Mouse (Mus musculus) heart, embryonic 14.5 days (tissue): ENCODE measurements at regions not wholly inside any gene's neighbourhood (a gene's known extent, or its start where the extent isn't known, plus 50 kb on each side); places are given as distances from the start of the nearest gene placed in this dataset.
A peak's percentile ranks its signal among the peaks of the same experiment; 100 is the strongest.

Experiments
- ATAC-seq: fragments of 200-750 bp; cut with Nextera tagmentation; 2 replicates; pipeline ENCODE4 v1.8.0; 2017; ENCODE audit warnings: low read depth, moderate TSS enrichment; ENCODE audit not compliant: insufficient number of reproducible peaks, insufficient read depth, low FRiP score
- H3K27ac ChIP-seq, 2 experiments: fragments of 200-500 bp in 1 of 2; fragments of 300-500 bp in 1 of 2; sonication (generic) in 1 of 2; replicated peaks in 1 of 2; 2 replicates each; pipeline ENCODE4 v1.5.1; 2012 to 2014; ENCODE audit warnings: low read depth in 2 of 2, low read length in 2 of 2, control low read depth in 1 of 2, mild to moderate bottlenecking in 1 of 2, mixed read lengths in 1 of 2; ENCODE audit not compliant: control insufficient read depth in 1 of 2, insufficient read depth in 1 of 2
- H3K27me3 ChIP-seq: fragments of 300-500 bp; sonication (generic); 2 replicates; pipeline ENCODE4 v1.6.1; 2014; ENCODE audit warnings: mild to moderate bottlenecking, low read length, control low read depth; ENCODE audit not compliant: control insufficient read depth, insufficient read depth
- H3K36me3 ChIP-seq: fragments of 300-500 bp; sonication (generic); 2 replicates; pipeline ENCODE4 v1.6.1; 2014; ENCODE audit warnings: mild to moderate bottlenecking, control low read depth, low read length, mixed read lengths; ENCODE audit not compliant: control insufficient read depth, insufficient read depth
- H3K4me1 ChIP-seq, 2 experiments: fragments of 200-500 bp in 1 of 2; fragments of 300-500 bp in 1 of 2; sonication (generic) in 1 of 2; 2 replicates each; pipeline ENCODE4 v1.6.1; 2012 to 2014; ENCODE audit warnings: low read length in 2 of 2, control low read depth in 1 of 2, mixed read lengths in 1 of 2; ENCODE audit not compliant: control insufficient read depth in 2 of 2, insufficient read depth in 2 of 2
- H3K4me2 ChIP-seq: fragments of 300-500 bp; sonication (generic); 2 replicates; pipeline ENCODE4 v1.6.1; 2014; ENCODE audit warnings: mild to moderate bottlenecking, low read length
- H3K4me3 ChIP-seq, 2 experiments: fragments of 200-500 bp in 1 of 2; fragments of 300-500 bp in 1 of 2; sonication (generic) in 1 of 2; 2 replicates each; pipeline ENCODE4 v1.5.1; 2012 to 2014; ENCODE audit warnings: low read length in 2 of 2, mild to moderate bottlenecking in 2 of 2, control low read depth in 1 of 2, low read depth in 1 of 2, moderate library complexity in 1 of 2; ENCODE audit not compliant: control insufficient read depth in 1 of 2, insufficient read depth in 1 of 2
- H3K9ac ChIP-seq: fragments of 300-500 bp; sonication (generic); 2 replicates; pipeline ENCODE4 v1.6.1; 2014; ENCODE audit warnings: mild to moderate bottlenecking, low read length
- H3K9me3 ChIP-seq: fragments of 300-500 bp; sonication (generic); 2 replicates; pipeline ENCODE4 v1.6.1; 2016; ENCODE audit warnings: low read length, control low read depth; ENCODE audit not compliant: control insufficient read depth
- WGBS: fragments of 180-500 bp; shearing (Covaris S2); extraction: QIAGEN DNeasy Blood & Tissue Kit; methylation state at CpG from one replicate; pipeline ENCODE4 v1.1.7; 2014; 5-methylcytosine and 5-hydroxymethylcytosine counted together

GRCm38 (mm10) chr4:32137243-32137642 lies 101.4 kb upstream of the Bach2 start:
- peaks cover 10 to 13% of the 10 kb centered on the region in 2 experiments; a peak in 3 of 4 replicates for H3K4me1 ChIP-seq
- no peaks in the 10 kb centered on the region for H3K36me3 ChIP-seq
- H3K4me3 ChIP-seq, result no peak overlapping the region
- no peak overlapping the region for H3K9ac ChIP-seq
- no peaks in the 10 kb centered on the region for H3K27me3 ChIP-seq
- no peak for ATAC-seq
- no peaks in the 10 kb centered on the region for H3K9me3 ChIP-seq
- no peak overlapping the region for H3K4me2 ChIP-seq
- H3K27ac ChIP-seq, result no peak overlapping the region

- no peaks in the 10 kb centered on the region for H3K9me3 ChIP-seq
- no peaks in the 10 kb centered on the region for H3K27me3 ChIP-seq
- no peak overlapping the region for H3K27ac ChIP-seq
- no peak overlapping the region for H3K9ac ChIP-seq
- WGBS, result 59% methylated on average over 10 of the region's 10 CpGs
- H3K4me2 ChIP-seq, result no peak overlapping the region
- H3K36me3 ChIP-seq, result no peaks in the 10 kb centered on the region
- no peak overlapping the region for H3K4me3 ChIP-seq
- H3K4me1 ChIP-seq, result peaks cover 15% of the 10 kb centered on the region in 2 experiments
- ATAC-seq, result no peak
Measured at GRCm38 (mm10) chr4:32137966-32138365, 100.6 kb upstream of the Bach2 start.

- Histone ChIP-seq H3K9ac (no peak overlapping the region), H3K4me1 (peaks cover 15 to 17% of the 10 kb centered on the region in 2 experiments), H3K9me3 (no peaks in the 10 kb centered on the region), H3K27ac (no peak overlapping the region), H3K4me2 (no peak overlapping the region), H3K27me3 (no peaks in the 10 kb centered on the region), H3K4me3 (no peak overlapping the region), H3K36me3 (no peaks in the 10 kb centered on the region)
- ATAC-seq, result no peak
- 82% methylated on average over 6 of the region's 6 CpGs for WGBS
Measured at GRCm38 (mm10) chr4:32139586-32139985, 99.0 kb upstream of the Bach2 start.

- no peaks in the 10 kb centered on the region for H3K9me3 ChIP-seq
- H3K4me2 ChIP-seq, result no peak overlapping the region
- no peaks in the 10 kb centered on the region for H3K36me3 ChIP-seq
- WGBS, result 57% methylated on average over 2 of the region's 2 CpGs
- no peak overlapping the region for H3K4me3 ChIP-seq
- no peak for ATAC-seq
- H3K9ac ChIP-seq, result no peak overlapping the region
- no peaks in the 10 kb centered on the region for H3K27me3 ChIP-seq
- no peak overlapping the region for H3K27ac ChIP-seq
- peaks cover 15 to 17% of the 10 kb centered on the region in 2 experiments for H3K4me1 ChIP-seq
Measured at GRCm38 (mm10) chr4:32140068-32140467, 98.5 kb upstream of the Bach2 start.

- Histone ChIP-seq H3K36me3 (no peaks in the 10 kb centered on the region), H3K27ac (no peak overlapping the region; a peak in 2 of 4 replicates), H3K27me3 (no peaks in the 10 kb centered on the region), H3K4me2 (no peak overlapping the region), H3K9ac (no peak overlapping the region), H3K4me3 (no peak overlapping the region), H3K4me1 (peaks cover 15 to 17% of the 10 kb centered on the region in 2 experiments), H3K9me3 (0 out of 2 replicates have a peak, but pooled peaks cover 3% of the 10 kb centered on the region)
- WGBS, result 34% methylated on average over 4 of the region's 4 CpGs
- peak; percentile 76 for ATAC-seq
Measured at GRCm38 (mm10) chr4:32142198-32142597, 96.4 kb upstream of the Bach2 start.

- Histone ChIP-seq H3K4me2 (no peak overlapping the region), H3K9me3 (0 out of 2 replicates have a peak, but pooled peaks cover 3% of the 10 kb centered on the region), H3K36me3 (no peaks in the 10 kb centered on the region), H3K27ac (no peak overlapping the region), H3K4me3 (no peak overlapping the region), H3K4me1 (peaks cover 4 to 7% of the 10 kb centered on the region in 2 experiments; a peak in 3 of 4 replicates), H3K27me3 (no peaks in the 10 kb centered on the region), H3K9ac (no peak overlapping the region)
- 10% methylated on average over 1 of the region's 1 CpGs for WGBS
- no peak for ATAC-seq
Measured at GRCm38 (mm10) chr4:32147146-32147545, 91.5 kb upstream of the Bach2 start.

GRCm38 (mm10) chr4:32148597-32148996 lies 90.0 kb upstream of the Bach2 start:
- no peak for ATAC-seq
- Histone ChIP-seq H3K27ac (no peak overlapping the region), H3K4me2 (no peak overlapping the region), H3K9me3 (0 out of 2 replicates have a peak, but pooled peaks cover 3% of the 10 kb centered on the region), H3K36me3 (no peaks in the 10 kb centered on the region), H3K4me3 (no peak overlapping the region), H3K4me1 (peaks cover 0 to 2% of the 10 kb centered on the region in 2 experiments; a peak in 2 of 4 replicates), H3K9ac (no peak overlapping the region), H3K27me3 (no peaks in the 10 kb centered on the region)
- WGBS, result 91% methylated on average over 2 of the region's 2 CpGs

GRCm38 (mm10) chr4:32149171-32149570 lies 89.4 kb upstream of the Bach2 start:
- H3K27ac ChIP-seq, result no peak overlapping the region
- no peaks in the 10 kb centered on the region for H3K36me3 ChIP-seq
- H3K4me2 ChIP-seq, result no peak overlapping the region
- H3K27me3 ChIP-seq, result no peaks in the 10 kb centered on the region
- no peak overlapping the region for H3K4me3 ChIP-seq
- ATAC-seq, result no peak
- H3K9me3 ChIP-seq, result 0 out of 2 replicates have a peak, but pooled peaks cover 3% of the 10 kb centered on the region
- peaks cover 0 to 2% of the 10 kb centered on the region in 2 experiments; a peak in 2 of 4 replicates for H3K4me1 ChIP-seq
- 82% methylated on average over 7 of the region's 7 CpGs for WGBS
- H3K9ac ChIP-seq, result no peak overlapping the region
